ENCODE assay signal across 20 mouse cellular contexts in genomic region chr19:56253271-56253670, GRCm38 (mm10). TPM values are rescaled to one million over a fixed set of nuclear protein-coding genes. Genes with fewer than 3 reads are reported as not detected.
DNase-seq lines count a peak whose midpoint lies in the region; ATAC-seq and TF ChIP-seq lines count a peak whose summit lies in the region.
"Had no signal": no experiment of that assay in that cellular context is flagged by ENCODE, and none has a peak within 500 bp of the region (broad histone marks: within the 10 kb centered on the region; RNA-seq: fewer than 3 reads in every experiment).

No protein-coding gene starts in this region.

- no peak for TF ChIP-seq CTCF in lung, embryonic 14.5 days (IDR thresholded peaks at IDR 0.05; ENCODE audit: low read depth)
- TF ChIP-seq CTCF in intestine, postnatal 0 days (IDR thresholded peaks at IDR 0.05; ENCODE audit: low read depth) = no peak
- TF ChIP-seq CTCF in layer of hippocampus, adult 2 months (conservative IDR thresholded peaks at IDR 0.05) = no peak

- peak; percentile 37 for DNase-seq in heart, adult 18-20 months
- DNase-seq in heart, postnatal 14 days = no peak
- DNase-seq in lung, embryonic 14.5 days = peak; percentile 64
- DNase-seq in lung, adult 18-20 months = no peak
- DNase-seq in hindbrain, embryonic 14.5 days (ENCODE audit: low spot score) = no peak
- no peak for DNase-seq in layer of hippocampus, adult 2 months (ENCODE audit: low spot score in 2 of 2)
- DNase-seq: cerebellum, postnatal 36 days; gastrocnemius, postnatal 14 days; right cerebral cortex, adult 18-20 months; thymus, postnatal 4 days had no signal

- H3K4me1 ChIP-seq in lung, embryonic 14.5 days (ENCODE audit: insufficient read depth) = no peaks in the 10 kb centered on the region
- no peaks in the 10 kb centered on the region for H3K4me1 ChIP-seq in intestine, postnatal 0 days (replicated peaks; ENCODE audit: control insufficient read depth, insufficient read depth, low read length)
- 0 out of 2 replicates have a peak, but pooled peaks cover 3% of the 10 kb centered on the region for H3K4me1 ChIP-seq in stomach, embryonic 16.5 days (ENCODE audit: control insufficient read depth, insufficient read depth, low read length)
- no peaks in the 10 kb centered on the region for H3K4me1 ChIP-seq in hindbrain, embryonic 14.5 days (replicated peaks; ENCODE audit: control insufficient read depth, insufficient read depth, low read length)

- intact Hi-C loops in heart, postnatal 14 days (cut with DNase I) = loop anchor here (10.0 kb wide), 1 partner anchor 708 kb away; no protein-coding TSS in a partner anchor

- H3K4me3 ChIP-seq in lung, embryonic 14.5 days (ENCODE audit: low read depth, low read length) = no peak overlapping the region
- H3K4me3 ChIP-seq in intestine, postnatal 0 days (ENCODE audit: low read depth, low read length) = no peak overlapping the region
- H3K4me3 ChIP-seq in stomach, embryonic 16.5 days (replicated peaks; ENCODE audit: low read length) = no peak overlapping the region
- H3K4me3 ChIP-seq in hindbrain, embryonic 14.5 days (replicated peaks; ENCODE audit: low read length) = no peak overlapping the region
- H3K4me3 ChIP-seq in layer of hippocampus, adult 2 months = no peak overlapping the region
- H3K4me3 ChIP-seq: embryonic facial prominence, embryonic 13.5 days; limb, embryonic 13.5 days; neural tube, embryonic 12.5 days had no signal

- H3K27me3 ChIP-seq in lung, embryonic 14.5 days (ENCODE audit: insufficient read depth, low read length) = no peaks in the 10 kb centered on the region
- H3K27me3 ChIP-seq in intestine, postnatal 0 days (replicated peaks; ENCODE audit: control insufficient read depth, insufficient read depth, low read length) = no peaks in the 10 kb centered on the region
- no peaks in the 10 kb centered on the region; the same call in 1 of the 2 replicates for H3K27me3 ChIP-seq in stomach, embryonic 16.5 days (ENCODE audit: control insufficient read depth, insufficient read depth, low read length)
- no peaks in the 10 kb centered on the region for H3K27me3 ChIP-seq in hindbrain, embryonic 14.5 days (ENCODE audit: control insufficient read depth, insufficient read depth, low read length)

- no peaks in the 10 kb centered on the region for H3K36me3 ChIP-seq in lung, embryonic 14.5 days (ENCODE audit: insufficient read depth)
- H3K36me3 ChIP-seq in intestine, postnatal 0 days (ENCODE audit: control insufficient read depth, insufficient read depth) = no peaks in the 10 kb centered on the region
- no peaks in the 10 kb centered on the region for H3K36me3 ChIP-seq in stomach, embryonic 16.5 days (ENCODE audit: control insufficient read depth, insufficient read depth, low read length)
- no peaks in the 10 kb centered on the region for H3K36me3 ChIP-seq in hindbrain, embryonic 14.5 days (replicated peaks; ENCODE audit: control insufficient read depth, insufficient read depth)
- H3K36me3 ChIP-seq: embryonic facial prominence, embryonic 13.5 days; limb, embryonic 13.5 days; neural tube, embryonic 12.5 days had no signal

- peak overlapping the region; percentile 43; the same call in 1 of the 2 replicates for H3K27ac ChIP-seq in lung, embryonic 14.5 days (ENCODE audit: low read depth)
- peak overlapping the region; percentile 46; the same call in 1 of the 2 replicates for H3K27ac ChIP-seq in intestine, postnatal 0 days (ENCODE audit: low read depth, low read length)
- peak overlapping the region; percentile 72 for H3K27ac ChIP-seq in stomach, embryonic 16.5 days (ENCODE audit: low read length)
- no peak overlapping the region for H3K27ac ChIP-seq in hindbrain, embryonic 14.5 days
- no peak overlapping the region for H3K27ac ChIP-seq in layer of hippocampus, adult 2 months
- H3K27ac ChIP-seq: embryonic facial prominence, embryonic 13.5 days; limb, embryonic 13.5 days; neural tube, embryonic 12.5 days had no signal

- peak overlapping the region; percentile 18; the same call in 1 of the 2 replicates for H3K4me2 ChIP-seq in lung, embryonic 14.5 days
- peak overlapping the region; percentile 40 for H3K4me2 ChIP-seq in intestine, postnatal 0 days (replicated peaks; ENCODE audit: low read depth)
- peak overlapping the region; percentile 27; the same call in 1 of the 2 replicates for H3K4me2 ChIP-seq in stomach, embryonic 16.5 days (ENCODE audit: low read depth, low read length)
- no peak overlapping the region for H3K4me2 ChIP-seq in hindbrain, embryonic 14.5 days (replicated peaks)
- H3K4me2 ChIP-seq: embryonic facial prominence, embryonic 13.5 days; limb, embryonic 13.5 days; neural tube, embryonic 12.5 days had no signal

- WGBS in lung, embryonic 14.5 days = 50% methylated on average over 10 of the region's 10 CpGs
- 52% methylated on average over 10 of the region's 10 CpGs for WGBS in intestine, postnatal 0 days
- WGBS in stomach, embryonic 16.5 days = 51% methylated on average over 10 of the region's 10 CpGs
- WGBS in hindbrain, embryonic 14.5 days = 77% methylated on average over 10 of the region's 10 CpGs

- no peak overlapping the region for H3K9ac ChIP-seq in lung, embryonic 14.5 days
- H3K9ac ChIP-seq in intestine, postnatal 0 days (ENCODE audit: low read depth, low read length) = no peak overlapping the region
- peak overlapping the region; percentile 44; the same call in 1 of the 2 replicates for H3K9ac ChIP-seq in stomach, embryonic 16.5 days (ENCODE audit: low read length)
- H3K9ac ChIP-seq in hindbrain, embryonic 14.5 days = no peak overlapping the region
- H3K9ac ChIP-seq: embryonic facial prominence, embryonic 13.5 days; limb, embryonic 13.5 days; neural tube, embryonic 12.5 days had no signal

- no peaks in the 10 kb centered on the region for H3K9me3 ChIP-seq in lung, embryonic 14.5 days (ENCODE audit: low read depth, low read length)
- H3K9me3 ChIP-seq in intestine, postnatal 0 days (ENCODE audit: control insufficient read depth) = no peaks in the 10 kb centered on the region
- no peaks in the 10 kb centered on the region for H3K9me3 ChIP-seq in stomach, embryonic 16.5 days (replicated peaks; ENCODE audit: control insufficient read depth, low read length)
- H3K9me3 ChIP-seq in hindbrain, embryonic 14.5 days (ENCODE audit: control insufficient read depth, low read length) = no peaks in the 10 kb centered on the region
- H3K9me3 ChIP-seq: embryonic facial prominence, embryonic 13.5 days; limb, embryonic 13.5 days; neural tube, embryonic 12.5 days had no signal

- peak; percentile 73; the same call in 1 of the 2 replicates for ATAC-seq in lung, embryonic 14.5 days (ENCODE audit: insufficient read depth)
- ATAC-seq in intestine, postnatal 0 days = no peak
- peak; percentile 37 for ATAC-seq in stomach, embryonic 16.5 days (ENCODE audit: insufficient read depth, low FRiP score)
- ATAC-seq in hindbrain, embryonic 14.5 days (ENCODE audit: low FRiP score) = no peak
- ATAC-seq: forebrain, embryonic 16.5 days; midbrain, embryonic 16.5 days had no signal

RNA-seq across cellular contexts. Expression of gene Habp2, which starts 33.7 kb away (rescaled TPM):
- not detected for total RNA-seq in heart, adult 18-20 months (2021)
- not detected for total RNA-seq in heart, postnatal 14 days (2021)
- polyA plus RNA-seq in lung, embryonic 14.5 days (2014; fragmentation: Nextera tagmentation; extraction: Ambion mirVana) = 2.8 and 3.1 TPM in 2 replicates
- 1.1 and 1.5 TPM in 2 replicates for polyA plus RNA-seq in intestine, postnatal 0 days (2015; fragmentation: Nextera tagmentation; extraction: Ambion mirVana)
- polyA plus RNA-seq in stomach, embryonic 16.5 days (2015; fragmentation: Nextera tagmentation; extraction: Ambion mirVana) = 34.5 and 41.5 TPM in 2 replicates
- polyA plus RNA-seq in hindbrain, embryonic 14.5 days (2014; fragmentation: Nextera tagmentation; extraction: Ambion mirVana) = not detected in 2 replicates
- not detected for total RNA-seq in layer of hippocampus, adult 2 months (2021)
- total RNA-seq: gastrocnemius, postnatal 14 days; megakaryocyte progenitor cell, adult 5-6 weeks; MEL had no signal
- polyA plus RNA-seq: embryonic facial prominence, embryonic 13.5 days; hindbrain, embryonic 11.5 days; neural tube, embryonic 12.5 days had no signal

Comparison
In these comparisons a context has a peak if more than half of its experiments do, and no peak if none do; other contexts are left out.
1. DNase-seq: peak in heart, adult 18-20 months (2 of 2) and lung, embryonic 14.5 days (single experiment); none in heart, postnatal 14 days (0 of 2), lung, adult 18-20 months (0 of 2), hindbrain, embryonic 14.5 days (single experiment) and layer of hippocampus, adult 2 months (0 of 2).
2. ATAC-seq: peak in lung, embryonic 14.5 days (single experiment) and stomach, embryonic 16.5 days (single experiment); none in intestine, postnatal 0 days (single experiment) and hindbrain, embryonic 14.5 days (single experiment).
3. H3K27ac ChIP-seq: peak in lung, embryonic 14.5 days (single experiment), intestine, postnatal 0 days (single experiment) and stomach, embryonic 16.5 days (single experiment); none in hindbrain, embryonic 14.5 days (single experiment) and layer of hippocampus, adult 2 months (single experiment).